Mouse (Mus musculus): ENCODE measurements at regions not wholly inside any gene's neighbourhood (a gene's known extent, or its start where the extent isn't known, plus 50 kb on each side); places are given as distances from the start of the nearest gene placed in this dataset.

DNA sequence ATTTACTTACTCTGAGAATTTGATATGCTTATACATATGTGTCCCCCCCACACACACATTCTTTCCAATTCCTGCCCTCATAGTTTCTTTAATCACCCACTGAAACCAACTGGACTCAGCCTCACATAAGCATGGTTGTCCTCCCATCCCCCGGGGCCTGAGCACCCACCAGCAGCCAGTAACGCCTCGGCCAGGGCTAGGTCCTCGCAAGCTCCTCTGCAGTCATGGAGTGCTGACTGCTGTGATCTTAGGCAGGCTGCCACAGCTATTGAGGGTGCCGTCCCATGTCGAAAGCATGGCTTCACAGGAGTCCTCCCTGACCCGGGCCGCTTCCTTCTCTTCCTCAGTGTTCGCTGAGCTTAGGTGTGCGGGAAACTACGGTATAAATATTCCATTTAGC is 859.7 kb downstream of the Zfp704 start:
- no peak for TF ChIP-seq CTCF (IDR thresholded peaks at IDR 0.05; ENCODE audit: borderline replicate concordance, insufficient read depth, low read length)
- no peak for TF ChIP-seq POLR2A (IDR thresholded peaks at IDR 0.05; ENCODE audit: low read depth, low read length)

Data from embryonic fibroblast, embryonic 13.5 days (primary cell).